Mouse (Mus musculus): ENCODE results near the gene Ccnb1.

- TF ChIP-seq CTCF (IDR thresholded peaks at IDR 0.05; ENCODE audit: extremely low read depth, insufficient read length, insufficient replicate concordance, low read depth, low read length) (no peak), POLR2A (IDR thresholded peaks at IDR 0.05; ENCODE audit: low read depth, low read length) (no peak)
Observed at GRCm38 (mm10) chr13:100776710-100777109, 9.7 kb downstream of the Ccnb1 start.
